Mouse (Mus musculus) lung, postnatal 0 days (tissue): ENCODE measurements around the gene Mrpl16.
A peak's percentile ranks its signal among the peaks of the same experiment; 100 is the strongest.

Experiments
- CTCF ChIP-seq: IDR thresholded peaks from 2 replicates; pipeline ENCODE4 v1.5.1; 2016; ENCODE audit warnings: antibody characterized with exemption, mild to moderate bottlenecking
- EP300 ChIP-seq: IDR thresholded peaks from 2 replicates; pipeline ENCODE4 v1.6.1; 2016; ENCODE audit warnings: antibody characterized with exemption, mild to moderate bottlenecking, control low read depth

GRCm38 (mm10) chr19:11820211-11820610, 50.0 kb downstream of the Mrpl16 start:
- TF ChIP-seq EP300, result no peak
- TF ChIP-seq CTCF, result peak; percentile 35
